Mouse (Mus musculus) bone marrow, adult 2 months (tissue): ENCODE data around the gene Tpst2. TPM values are rescaled to one million over a fixed set of nuclear protein-coding genes. Genes with fewer than 3 reads are reported as not detected.

Experiments
- H3K27ac ChIP-seq: fragments of 200-500 bp; 2 replicates; pipeline ENCODE4 v1.5.1; 2012; ENCODE audit warnings: low read depth, mild to moderate bottlenecking, control low read depth, inconsistent platforms, low read length; ENCODE audit not compliant: control insufficient read depth, poor library complexity, insufficient read depth
- H3K4me1 ChIP-seq: fragments of 200-500 bp; 2 replicates; pipeline ENCODE4 v1.6.1; 2011; ENCODE audit warnings: low read length; ENCODE audit not compliant: control insufficient read depth, insufficient read depth
- H3K4me3 ChIP-seq: fragments of 200-500 bp; replicated peaks from 2 replicates; pipeline ENCODE3; 2011; ENCODE audit warnings: mild to moderate bottlenecking, low read depth, low read length, control low read depth; ENCODE audit not compliant: control insufficient read depth
- CTCF ChIP-seq: fragments of 200-500 bp; IDR thresholded peaks from 2 replicates; pipeline ENCODE4 v1.5.1; 2011; ENCODE audit warnings: low read length, control low read depth; ENCODE audit not compliant: control insufficient read depth, insufficient read depth
- POLR2A ChIP-seq: fragments of 200-500 bp; IDR thresholded peaks from 2 replicates; pipeline ENCODE4 v1.6.1; 2011; ENCODE audit warnings: low read depth, mild to moderate bottlenecking, control low read depth, low read length, borderline replicate concordance; ENCODE audit not compliant: control insufficient read depth
- WGBS: fragments of 180-500 bp; shearing (Covaris S2); methylation state at CpG from one replicate; pipeline ENCODE4 v1.1.7; 2018; 5-methylcytosine and 5-hydroxymethylcytosine counted together
- polyA plus RNA-seq: library from polyadenylated mRNA; stranded (reverse); fragments of >200 nt; gene quantifications from 2 replicates; pipeline ENCODE4 v1.2.4, GENCODE M21; 2011; ENCODE audit warnings: low replicate concordance; ENCODE audit not compliant: missing spikeins, insufficient read depth, insufficient read length

Tpst2 gene
- polyA plus RNA-seq: 27.4 and 43.3 TPM in 2 replicates

GRCm38 (mm10) chr5:112276267-112276873, at the start of gene Tpst2:
Gene Tpst2 (plus strand): TSS chr5:112276691.
- Histone ChIP-seq H3K4me3 (peak within 1 kb of the TSS; percentile 90), H3K27ac (peak within 1 kb of the TSS; percentile 95), H3K4me1 (peaks cover 19% of the 10 kb centered on the region)
- TF ChIP-seq CTCF: no peak; the same call in 1 of the 2 replicates
- peak; percentile 92 for TF ChIP-seq POLR2A
- under 1% methylated on average over 62 of the region's 62 CpGs for WGBS

DNA sequence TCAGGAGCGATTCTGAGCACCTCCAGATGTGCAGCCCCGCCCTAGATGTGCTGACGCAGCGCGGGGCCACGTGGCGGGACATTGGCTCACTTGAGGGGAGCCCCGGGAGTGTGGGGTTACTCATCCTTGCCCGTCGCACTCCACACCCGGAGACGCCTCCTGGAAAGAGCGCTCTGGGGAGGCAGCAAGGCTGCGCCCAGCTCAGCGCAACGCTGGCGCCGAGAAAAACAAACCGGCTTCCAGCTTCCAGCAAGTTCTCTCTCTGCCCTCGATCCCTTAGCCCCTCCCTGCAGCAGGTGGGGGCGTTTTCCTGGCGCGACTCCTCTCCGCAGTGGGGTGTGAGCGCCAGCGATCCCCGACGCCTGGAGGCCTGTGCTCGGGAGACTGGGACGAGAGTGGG, 49.1 kb upstream of the Tpst2 start:
- no peak overlapping the region for H3K27ac ChIP-seq
- TF ChIP-seq CTCF (no peak), POLR2A (no peak)
- no peak overlapping the region for H3K4me3 ChIP-seq
- H3K4me1 ChIP-seq: no peaks in the 10 kb centered on the region
- WGBS: 1% methylated on average over 30 of the region's 30 CpGs

GRCm38 (mm10) chr5:112227898-112228239, 48.6 kb upstream of the Tpst2 start:
- WGBS: 7% methylated on average over 13 of the region's 13 CpGs
- Histone ChIP-seq H3K27ac (no peak overlapping the region), H3K4me3 (no peak overlapping the region), H3K4me1 (no peaks in the 10 kb centered on the region)
- TF ChIP-seq CTCF (no peak), POLR2A (no peak)

- Histone ChIP-seq H3K27ac (no peak overlapping the region), H3K4me3 (no peak overlapping the region), H3K4me1 (no peaks in the 10 kb centered on the region)
- TF ChIP-seq POLR2A (no peak), CTCF (no peak)
- WGBS: 4% methylated on average over 57 of the region's 57 CpGs
Measured at GRCm38 (mm10) chr5:112228240-112229076, 48.0 kb upstream of the Tpst2 start.

GRCm38 (mm10) chr5:112235806-112236205, 40.7 kb upstream of the Tpst2 start:
- Histone ChIP-seq H3K4me3 (no peak overlapping the region), H3K4me1 (no peaks in the 10 kb centered on the region), H3K27ac (no peak overlapping the region)
- TF ChIP-seq POLR2A (no peak), CTCF (no peak)
- 71% methylated on average over 5 of the region's 5 CpGs for WGBS

DNA sequence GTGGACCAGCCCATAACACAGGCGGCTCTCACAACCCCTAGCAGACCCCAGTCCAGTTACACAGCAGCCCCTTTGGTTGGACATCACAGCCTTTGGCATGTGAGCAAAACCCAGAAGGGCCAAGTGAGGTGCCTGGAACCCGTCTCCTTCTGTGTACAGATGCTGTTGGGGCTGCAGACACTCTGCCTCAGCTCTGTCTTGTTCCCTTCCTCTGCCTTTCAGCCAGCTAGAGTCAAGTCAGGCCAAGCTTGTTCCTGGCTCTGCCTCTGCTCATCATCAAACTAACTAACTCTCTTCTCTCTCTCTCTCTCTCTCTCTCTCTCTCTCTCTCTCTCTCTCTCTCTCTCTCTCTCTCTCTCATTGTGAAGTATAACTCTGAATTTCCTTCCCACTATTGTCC, 39.9 kb upstream of the Tpst2 start:
- H3K4me3 ChIP-seq: no peak overlapping the region
- no peaks in the 10 kb centered on the region for H3K4me1 ChIP-seq
- 70% methylated on average over 2 of the region's 2 CpGs for WGBS
- TF ChIP-seq CTCF: no peak
- no peak for TF ChIP-seq POLR2A
- H3K27ac ChIP-seq: no peak overlapping the region

DNA sequence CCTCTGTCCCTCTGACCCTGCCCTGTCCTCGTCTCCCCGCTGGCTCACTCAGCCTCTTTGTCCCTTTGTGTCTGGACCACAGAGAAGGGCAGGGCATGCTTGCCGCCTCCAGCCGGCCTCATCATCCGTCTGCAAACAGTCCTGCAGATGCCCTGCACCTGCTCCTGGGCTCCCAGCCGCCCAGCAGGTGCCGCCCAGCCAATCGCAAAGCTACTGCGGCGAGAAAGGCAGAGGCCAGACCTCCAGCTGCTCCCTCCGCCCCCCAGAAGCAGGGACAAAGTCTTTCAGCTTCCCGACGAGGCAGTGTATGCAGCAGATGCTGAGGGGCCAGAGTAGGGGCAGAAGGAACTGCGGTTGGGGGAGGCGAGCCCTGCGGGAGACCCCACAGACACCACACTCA, 39.1 kb upstream of the Tpst2 start:
- WGBS: 42% methylated on average over 16 of the region's 16 CpGs
- Histone ChIP-seq H3K27ac (no peak overlapping the region), H3K4me3 (no peak overlapping the region), H3K4me1 (no peaks in the 10 kb centered on the region)
- peak; percentile 8; the same call in 1 of the 2 replicates for TF ChIP-seq POLR2A
- no peak for TF ChIP-seq CTCF

GRCm38 (mm10) chr5:112237866-112238570, 38.5 kb upstream of the Tpst2 start:
- TF ChIP-seq POLR2A (no peak), CTCF (no peak)
- 81% methylated on average over 9 of the region's 9 CpGs for WGBS
- H3K4me3 ChIP-seq: no peak overlapping the region
- H3K4me1 ChIP-seq: 0 out of 2 replicates have a peak, but pooled peaks cover under 1% of the 10 kb centered on the region
- H3K27ac ChIP-seq: no peak overlapping the region
